Mouse (Mus musculus) midbrain, embryonic 14.5 days (tissue): ENCODE results near the gene Fndc7. TPM values are rescaled to one million over a fixed set of nuclear protein-coding genes. Genes with fewer than 3 reads are reported as not detected.

Experiments used
- ATAC-seq: fragments of 200-750 bp; cut with Nextera tagmentation; 2 replicates; pipeline ENCODE4 v1.8.0; 2017; ENCODE audit warnings: moderate number of reproducible peaks, moderate library complexity; ENCODE audit not compliant: low FRiP score, low TSS enrichment
- DNase-seq: peaks from one replicate; pipeline ENCODE4 v3.0.0-alpha.2; 2015
- H3K27ac ChIP-seq: fragments of 300-500 bp; sonication (generic); replicated peaks from 2 replicates; pipeline ENCODE4 v1.5.1; 2014; ENCODE audit warnings: mild to moderate bottlenecking, low read depth, low read length, moderate library complexity
- H3K27me3 ChIP-seq: fragments of 300-500 bp; sonication (generic); 2 replicates; pipeline ENCODE4 v1.6.1; 2014; ENCODE audit warnings: low read length, control low read depth, mixed read lengths; ENCODE audit not compliant: control insufficient read depth, insufficient read depth
- H3K36me3 ChIP-seq: fragments of 300-500 bp; sonication (generic); 2 replicates; pipeline ENCODE4 v1.6.1; 2014; ENCODE audit warnings: low read length, control low read depth; ENCODE audit not compliant: control insufficient read depth, insufficient read depth
- H3K4me1 ChIP-seq: fragments of 300-500 bp; sonication (generic); 2 replicates; pipeline ENCODE4 v1.6.1; 2014; ENCODE audit warnings: mild to moderate bottlenecking, antibody characterized with exemption, low read length, control low read depth; ENCODE audit not compliant: control insufficient read depth, insufficient read depth
- H3K4me2 ChIP-seq: fragments of 300-500 bp; sonication (generic); 2 replicates; pipeline ENCODE4 v1.6.1; 2014; ENCODE audit warnings: mild to moderate bottlenecking, low read length, moderate library complexity
- H3K4me3 ChIP-seq: fragments of 300-500 bp; sonication (generic); replicated peaks from 2 replicates; pipeline ENCODE4 v1.5.1; 2014; ENCODE audit warnings: low read depth, low read length
- H3K9ac ChIP-seq: fragments of 300-500 bp; sonication (generic); replicated peaks from 2 replicates; pipeline ENCODE4 v1.6.1; 2014; ENCODE audit warnings: mild to moderate bottlenecking, low read length, moderate library complexity
- H3K9me3 ChIP-seq: fragments of 300-500 bp; sonication (generic); 2 replicates; pipeline ENCODE4 v1.6.1; 2016; ENCODE audit warnings: low read length, control low read depth, mixed read lengths; ENCODE audit not compliant: control insufficient read depth
- WGBS: fragments of 180-500 bp; shearing (Covaris S2); extraction: QIAGEN DNeasy Blood & Tissue Kit; methylation state at CpG from one replicate; pipeline ENCODE4 v1.1.7; 2014; 5-methylcytosine and 5-hydroxymethylcytosine counted together
- polyA plus RNA-seq: library from polyadenylated mRNA; unstranded; fragments of >200 nt; fragmentation: Nextera tagmentation; extraction: Ambion mirVana; gene quantifications from 2 replicates; pipeline ENCODE4 v1.2.1, GENCODE M21; 2014

Fndc7 gene
- polyA plus RNA-seq, 1 experiment from 2014 or later = not detected

DNA sequence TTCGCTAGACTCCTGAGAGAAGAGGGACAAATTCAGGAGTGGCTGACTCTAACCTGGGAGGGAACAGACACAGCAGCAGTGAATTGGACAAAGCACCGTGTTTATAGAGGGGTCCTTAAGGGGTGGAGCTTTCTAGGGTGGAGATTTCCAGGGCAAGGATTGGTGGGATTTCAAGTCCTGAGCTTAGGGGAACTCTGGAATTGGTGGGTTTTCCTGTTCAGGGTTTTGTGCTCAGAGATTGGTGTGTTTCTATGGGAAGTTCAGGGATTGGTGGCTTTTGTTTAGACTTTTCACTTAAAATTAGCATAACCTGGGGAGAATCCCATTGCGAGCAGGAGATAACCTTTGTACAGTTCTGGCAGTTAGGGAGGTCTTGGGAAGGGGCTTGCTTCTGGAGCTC lies 28.2 kb upstream of the Fndc7 start:
- DNase-seq (no peak), ATAC-seq (no peak)
- Histone ChIP-seq H3K36me3 (no peaks in the 10 kb centered on the region), H3K4me2 (no peak overlapping the region), H3K4me1 (no peaks in the 10 kb centered on the region), H3K4me3 (no peak overlapping the region), H3K27ac (no peak overlapping the region), H3K9me3 (no peaks in the 10 kb centered on the region), H3K9ac (no peak overlapping the region), H3K27me3 (no peaks in the 10 kb centered on the region)
- 44% methylated on average over 3 of the region's 3 CpGs for WGBS

DNA sequence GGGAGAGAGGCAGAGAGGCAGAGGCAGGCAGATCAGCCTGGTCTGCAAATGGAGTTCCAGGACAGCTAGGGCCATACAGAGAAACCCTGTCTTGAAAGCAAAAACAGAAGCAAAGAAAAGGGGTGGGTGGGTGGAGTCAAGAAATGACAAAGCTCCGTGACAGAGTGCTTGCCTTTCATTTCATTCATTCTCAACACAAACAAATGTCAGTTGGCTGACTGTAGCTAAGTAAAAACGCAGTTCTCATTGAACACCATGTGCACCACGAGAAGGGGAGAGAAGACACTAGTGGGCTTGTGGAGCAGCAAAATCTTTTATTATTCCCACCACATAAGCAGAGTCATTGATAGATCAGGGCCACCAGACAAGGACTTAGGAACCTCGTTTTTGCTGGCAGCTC lies 27.0 kb upstream of the Fndc7 start:
- no peak for DNase-seq
- Histone ChIP-seq H3K27me3 (no peaks in the 10 kb centered on the region), H3K36me3 (no peaks in the 10 kb centered on the region), H3K4me2 (no peak overlapping the region), H3K9ac (no peak overlapping the region), H3K4me1 (peaks cover 5% of the 10 kb centered on the region; the same call in 1 of the 2 replicates), H3K9me3 (no peaks in the 10 kb centered on the region), H3K4me3 (no peak overlapping the region), H3K27ac (no peak overlapping the region)
- ATAC-seq = no peak
- 34% methylated on average over 4 of the region's 4 CpGs for WGBS

DNA sequence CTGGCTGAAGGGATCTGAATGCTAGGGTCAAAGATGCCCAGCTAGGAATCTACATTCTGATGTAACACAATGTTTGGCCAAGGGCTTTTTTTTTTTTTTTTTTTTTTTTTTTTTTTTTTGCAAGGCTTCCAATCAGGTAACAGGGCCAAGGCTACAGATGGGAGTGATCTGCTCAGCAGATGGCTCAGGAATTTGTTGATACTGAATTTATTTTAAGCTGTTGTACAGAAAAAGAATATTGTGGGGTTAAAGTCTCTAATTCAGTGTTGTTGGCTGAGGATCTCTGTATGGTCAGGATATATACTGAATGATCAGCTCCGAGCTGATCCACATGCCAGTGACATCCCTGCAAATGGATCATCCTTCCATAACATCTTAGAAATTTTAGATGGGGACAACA lies 26.2 kb upstream of the Fndc7 start:
- DNase-seq (no peak), ATAC-seq (no peak)
- Histone ChIP-seq H3K27ac (no peak overlapping the region), H3K4me1 (peaks cover 5% of the 10 kb centered on the region; the same call in 1 of the 2 replicates), H3K9me3 (no peaks in the 10 kb centered on the region), H3K9ac (no peak overlapping the region), H3K4me2 (no peak overlapping the region), H3K36me3 (no peaks in the 10 kb centered on the region), H3K4me3 (no peak overlapping the region), H3K27me3 (no peaks in the 10 kb centered on the region)
- 85% methylated on average over 1 of the region's 1 CpGs for WGBS

DNA sequence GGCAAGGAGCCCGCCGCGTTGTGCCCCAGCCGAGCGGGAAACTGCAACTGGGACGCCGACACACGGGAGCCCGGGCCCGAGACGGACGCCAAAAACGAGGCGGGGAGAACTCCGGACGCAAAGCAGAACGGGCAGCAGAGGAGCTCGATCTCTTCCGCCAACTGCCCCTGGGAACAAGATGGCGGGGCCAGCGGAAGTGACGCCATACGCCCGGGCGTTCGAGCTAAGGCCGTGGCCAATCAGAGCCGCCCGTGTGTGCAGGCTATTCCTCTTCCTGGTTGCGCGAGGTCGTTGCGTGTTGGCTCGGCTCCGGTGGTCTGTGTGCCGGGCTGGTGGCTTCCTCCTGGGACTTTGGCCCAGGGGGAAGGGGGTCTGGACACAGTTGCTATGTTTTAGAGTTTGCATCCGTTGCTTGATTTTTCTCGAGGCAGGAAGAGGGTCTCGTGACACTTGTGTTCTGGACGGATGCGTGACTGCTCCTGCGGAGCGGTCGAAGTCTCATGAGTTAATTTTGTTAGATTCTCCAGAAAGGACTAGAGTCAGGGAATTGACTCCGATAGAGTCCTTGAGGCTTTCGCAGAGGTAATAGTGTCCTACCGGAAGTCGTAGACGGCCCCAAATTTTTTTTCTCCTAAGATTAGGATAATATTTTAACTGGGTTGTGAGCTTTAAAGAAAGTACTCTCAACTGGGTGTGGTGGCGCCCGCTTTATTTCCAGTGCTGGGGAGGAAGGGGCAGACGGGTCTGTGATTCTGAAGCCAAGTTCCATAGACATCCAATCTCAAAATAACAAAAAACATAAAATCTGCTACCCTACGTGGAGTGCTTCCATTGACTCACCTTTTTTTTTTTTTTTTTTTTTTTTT lies 22.0 kb upstream of the Fndc7 start, which contains the start of gene Prpf38b:
Gene Prpf38b, minus strand, starts transcription at position 180 of the 866 bp plus-strand sequence.
- DNase-seq = peak; percentile 98
- Histone ChIP-seq H3K36me3 (peaks cover 17% of the 10 kb centered on the region), H3K27ac (peak within 1 kb of the TSS; percentile 95), H3K4me2 (peak within 1 kb of the TSS; percentile 95), H3K4me3 (peak within 1 kb of the TSS; percentile 98), H3K27me3 (no peaks in the 10 kb centered on the region), H3K9me3 (no peaks in the 10 kb centered on the region), H3K9ac (peak within 1 kb of the TSS; percentile 87), H3K4me1 (peaks cover 19% of the 10 kb centered on the region)
- ATAC-seq = peak; percentile 100
- under 1% methylated on average over 53 of the region's 53 CpGs for WGBS

DNA sequence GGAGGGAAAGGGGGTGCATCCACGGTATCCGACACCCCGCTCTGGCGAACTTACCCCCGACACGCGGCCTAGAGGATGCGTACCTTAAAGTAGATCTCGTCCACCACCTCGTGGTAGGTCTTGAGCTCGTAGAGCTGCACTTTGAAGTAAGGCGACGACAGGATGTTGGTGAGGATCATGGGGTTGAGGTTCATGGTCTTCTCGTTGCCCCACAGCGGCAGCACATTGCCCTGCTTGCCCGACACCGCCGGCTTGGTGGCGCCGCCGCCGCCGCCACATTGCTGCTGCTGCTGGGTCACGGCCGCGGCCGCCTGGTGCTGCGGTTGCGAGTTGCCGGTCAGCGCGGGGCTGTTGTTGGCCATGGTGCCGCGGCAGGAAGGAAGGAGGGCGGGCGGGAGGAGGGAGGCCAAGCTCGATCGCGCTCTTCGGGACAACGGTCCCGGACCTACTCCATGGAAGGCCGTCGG lies 21.3 kb upstream of the Fndc7 start:
- Histone ChIP-seq H3K9ac (peak overlapping the region; percentile 87), H3K9me3 (no peaks in the 10 kb centered on the region), H3K36me3 (peaks cover 22% of the 10 kb centered on the region), H3K4me1 (peaks cover 19% of the 10 kb centered on the region), H3K4me2 (peak overlapping the region; percentile 95), H3K4me3 (peak overlapping the region; percentile 98), H3K27me3 (no peaks in the 10 kb centered on the region), H3K27ac (peak overlapping the region; percentile 95)
- ATAC-seq (peak; percentile 84), DNase-seq (peak; percentile 77)
- under 1% methylated on average over 44 of the region's 44 CpGs for WGBS

DNA sequence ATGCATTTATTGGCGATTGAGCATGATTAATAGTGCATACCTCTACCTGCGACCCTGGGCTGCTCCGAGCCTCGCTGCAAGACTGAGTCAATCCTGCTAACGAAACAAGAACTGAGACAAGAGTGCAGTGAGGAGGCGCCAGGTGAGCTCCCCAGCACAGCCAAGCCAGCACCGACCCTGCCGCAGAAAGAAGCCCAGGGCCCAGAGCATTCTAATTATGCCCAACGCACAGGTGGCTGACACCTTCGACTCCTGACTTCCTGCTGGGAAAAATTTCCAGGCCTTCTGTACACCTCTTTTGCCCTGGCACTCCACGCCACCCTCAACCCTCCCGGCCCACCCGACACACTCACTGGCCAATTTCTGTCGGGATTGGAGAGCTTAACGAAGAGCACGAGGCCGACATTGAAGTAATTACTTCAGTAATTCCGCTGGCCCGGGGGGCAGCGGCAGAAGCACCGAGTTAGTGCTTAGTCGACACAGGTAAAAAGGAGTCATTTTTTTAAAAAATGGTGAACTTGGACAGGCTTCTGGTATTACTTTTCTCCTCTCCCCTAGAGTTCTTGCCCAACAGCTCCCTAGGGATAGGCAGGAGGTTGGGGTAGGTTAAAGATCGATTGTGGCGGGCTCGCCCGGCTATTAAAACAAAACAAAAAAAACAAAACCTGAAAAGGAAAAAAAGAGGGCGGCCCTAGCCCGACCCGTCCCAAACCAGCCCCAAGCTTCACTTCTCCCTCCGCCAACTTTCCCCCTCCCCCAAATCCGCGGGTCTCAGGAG lies 20.7 kb upstream of the Fndc7 start:
- Histone ChIP-seq H3K9ac (peak overlapping the region; percentile 87), H3K27me3 (no peaks in the 10 kb centered on the region), H3K4me1 (peaks cover 19% of the 10 kb centered on the region), H3K27ac (peak overlapping the region; percentile 95), H3K36me3 (peaks cover 29% of the 10 kb centered on the region), H3K9me3 (no peaks in the 10 kb centered on the region), H3K4me2 (peak overlapping the region; percentile 95), H3K4me3 (peak overlapping the region; percentile 98)
- ATAC-seq (no peak), DNase-seq (peak; percentile 42)
- WGBS = under 1% methylated on average over 30 of the region's 32 CpGs

DNA sequence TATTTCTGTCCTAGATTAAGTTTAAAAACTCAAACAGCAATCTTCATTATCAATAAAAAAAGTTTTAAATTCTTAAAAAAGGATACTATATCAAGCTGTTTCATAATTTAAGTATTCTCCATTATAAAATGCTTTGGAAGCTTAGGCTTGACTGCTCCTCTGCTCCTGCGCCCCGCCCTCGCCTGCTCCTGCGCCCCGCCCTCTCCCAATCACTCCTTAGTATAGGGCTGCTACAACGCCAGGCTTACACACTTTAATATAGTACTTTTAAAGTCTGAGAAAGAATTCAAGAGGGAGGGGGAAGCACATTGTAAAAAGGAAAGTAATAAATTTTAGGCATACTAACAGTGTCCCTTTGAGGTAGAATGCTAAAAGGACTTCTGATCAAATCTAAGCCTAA lies 13.1 kb upstream of the Fndc7 start:
- no peak for DNase-seq
- no peak for ATAC-seq
- Histone ChIP-seq H3K27ac (no peak overlapping the region), H3K4me3 (no peak overlapping the region), H3K4me1 (no peaks in the 10 kb centered on the region), H3K9me3 (no peaks in the 10 kb centered on the region), H3K36me3 (peaks cover 60% of the 10 kb centered on the region), H3K9ac (no peak overlapping the region), H3K4me2 (no peak overlapping the region), H3K27me3 (no peaks in the 10 kb centered on the region)
- 95% methylated on average over 6 of the region's 6 CpGs for WGBS

DNA sequence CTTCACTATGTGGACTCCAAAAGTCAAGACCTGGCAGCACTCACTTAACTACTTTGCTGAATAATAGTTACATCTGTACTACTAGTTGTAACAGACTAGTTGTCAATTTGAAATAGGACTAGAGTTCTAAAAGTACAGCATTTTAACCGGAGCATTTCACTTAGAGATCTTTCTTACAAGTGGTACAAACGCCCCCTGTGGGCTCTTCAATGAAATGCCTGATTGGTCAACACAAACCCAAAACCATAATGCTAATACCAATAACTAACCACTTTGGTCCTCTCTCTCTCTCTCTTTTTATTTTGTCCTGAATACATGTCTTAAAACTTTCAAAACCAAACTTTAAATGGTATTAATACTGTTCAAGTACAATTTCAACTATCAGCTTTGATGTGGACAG lies 12.2 kb upstream of the Fndc7 start:
- Histone ChIP-seq H3K27ac (no peak overlapping the region), H3K27me3 (no peaks in the 10 kb centered on the region), H3K4me1 (no peaks in the 10 kb centered on the region), H3K4me2 (no peak overlapping the region), H3K4me3 (no peak overlapping the region), H3K9ac (no peak overlapping the region), H3K36me3 (peaks cover 52% of the 10 kb centered on the region), H3K9me3 (no peaks in the 10 kb centered on the region)
- ATAC-seq (no peak), DNase-seq (no peak)
- 50% methylated on average over 2 of the region's 2 CpGs for WGBS
